Mouse (Mus musculus): ENCODE measurements around the gene Sh3bp4.

The Sh3bp4 gene

DNA sequence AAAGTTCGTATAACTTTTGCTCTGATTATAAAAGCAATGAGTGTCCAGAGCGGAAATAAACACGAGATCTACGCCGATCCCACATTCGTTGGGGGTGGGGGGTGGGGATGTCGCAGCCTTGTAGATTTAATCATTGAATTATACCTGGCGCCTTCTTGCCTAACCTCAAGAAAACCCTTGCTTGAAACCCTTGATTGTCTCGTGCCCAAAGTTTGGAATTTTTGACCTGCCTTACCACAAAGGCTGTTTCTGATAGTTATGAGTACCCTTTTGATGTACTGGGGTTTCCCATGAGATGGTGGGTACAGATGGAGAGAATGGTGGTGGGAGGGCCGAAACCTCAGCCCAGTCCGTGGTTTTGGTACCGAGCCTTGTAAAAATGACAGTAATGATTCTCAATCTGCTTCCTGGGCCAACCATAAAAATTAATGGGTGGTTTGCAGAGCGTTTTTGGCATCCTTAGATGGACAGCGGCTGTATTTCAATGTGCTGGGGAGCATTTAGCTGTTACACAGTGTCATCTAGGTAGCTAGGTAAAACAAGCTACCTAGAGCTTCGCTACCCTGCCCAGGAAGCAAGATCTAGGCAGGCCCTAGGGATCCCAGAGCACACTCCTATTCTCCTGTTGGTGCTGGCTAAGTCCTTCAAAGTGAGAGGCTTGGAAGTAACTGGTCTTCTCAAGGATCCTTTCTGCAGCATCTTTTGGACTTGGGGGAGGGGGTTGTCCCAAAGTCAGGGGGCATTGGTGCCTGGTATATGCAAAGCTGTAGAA is 1.3 kb downstream of the Sh3bp4 start:
- no peak for DNase-seq

DNA sequence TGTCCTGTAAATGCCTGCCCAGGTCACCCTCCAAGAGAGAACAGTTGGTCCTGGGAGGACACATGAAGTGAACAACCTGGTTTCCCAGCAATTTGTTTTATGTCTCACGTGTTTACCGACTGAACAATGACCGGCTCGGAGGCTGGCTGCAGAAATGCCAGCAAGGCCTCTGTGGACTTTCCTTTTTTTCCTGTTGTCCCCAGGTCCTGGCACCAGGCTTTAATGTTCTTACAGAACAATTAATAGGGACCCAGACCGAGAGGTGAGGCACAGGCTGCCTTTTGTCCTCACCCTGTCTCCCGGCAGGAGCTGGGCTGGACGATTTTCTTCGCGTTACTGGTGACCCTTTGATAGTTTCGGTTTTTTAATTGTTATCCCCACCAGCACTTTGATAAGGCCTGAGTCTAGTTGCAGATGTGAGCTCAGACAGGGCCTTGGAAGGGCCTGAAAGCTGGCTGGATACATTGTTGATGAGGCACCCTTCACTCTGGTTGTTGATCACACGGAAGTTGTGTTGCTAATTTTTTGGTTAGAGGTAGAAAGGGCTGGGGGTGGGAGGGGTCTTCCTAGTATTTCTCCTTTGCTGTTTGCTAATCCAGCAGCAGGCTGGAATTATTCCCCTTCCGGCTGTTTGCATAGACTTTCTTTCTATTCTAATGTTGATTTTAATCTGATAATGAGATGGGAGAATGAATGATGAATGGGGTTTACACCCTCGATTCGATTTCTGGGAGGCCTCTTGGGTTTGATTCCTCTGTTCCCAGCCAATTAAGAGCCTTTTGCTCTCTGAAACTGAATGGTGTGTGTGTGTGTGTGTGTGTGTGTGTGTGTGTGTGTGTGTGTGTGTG is 2.2 kb downstream of the Sh3bp4 start:
- no peak for DNase-seq

DNA sequence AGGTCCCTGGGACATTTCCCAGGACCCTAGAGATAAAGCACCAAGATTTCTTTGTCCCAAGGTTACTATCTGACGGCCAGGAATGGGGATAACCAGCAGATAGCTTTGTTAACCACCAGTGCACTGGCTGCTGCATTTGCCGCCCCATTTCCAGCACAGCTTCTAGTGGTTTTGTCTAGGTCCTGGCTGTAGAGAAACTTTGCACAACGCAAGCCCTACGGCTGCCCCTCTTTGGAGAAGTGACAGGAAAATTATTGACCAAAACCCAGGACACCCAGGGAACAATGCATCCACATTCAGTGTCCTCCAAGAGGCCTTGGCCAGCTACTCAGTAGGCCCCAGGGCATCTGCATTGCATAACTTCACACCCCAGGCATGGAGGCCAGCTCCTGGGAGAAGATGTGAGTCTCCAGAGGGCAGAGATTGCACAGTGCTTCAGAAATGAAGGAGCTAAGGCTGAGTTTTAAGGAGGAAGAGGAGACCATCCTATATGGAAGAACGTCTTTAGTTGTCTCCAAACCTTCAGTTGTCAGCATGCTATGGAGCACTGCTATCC is 3.2 kb downstream of the Sh3bp4 start:
- DNase-seq = no peak

DNA sequence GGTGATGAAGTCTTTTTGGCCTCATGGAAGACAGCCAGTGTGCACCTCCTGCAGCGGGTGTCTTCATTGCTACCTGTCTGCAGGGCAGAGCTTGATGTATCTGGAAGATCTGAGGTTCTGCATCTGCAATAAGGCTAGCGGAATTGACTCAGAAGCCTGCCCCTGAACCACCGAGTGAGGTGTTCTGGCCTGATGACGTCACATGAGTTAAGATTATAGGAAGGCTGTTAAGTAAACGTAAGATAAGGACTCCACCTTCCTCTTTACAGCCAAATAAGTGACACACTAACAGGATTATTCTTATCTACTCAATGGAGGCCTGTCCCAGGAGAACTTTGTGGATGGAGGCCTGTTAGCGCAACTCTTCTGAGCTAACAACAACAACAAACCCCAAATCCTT is 4.5 kb downstream of the Sh3bp4 start:
- no peak for DNase-seq

DNA sequence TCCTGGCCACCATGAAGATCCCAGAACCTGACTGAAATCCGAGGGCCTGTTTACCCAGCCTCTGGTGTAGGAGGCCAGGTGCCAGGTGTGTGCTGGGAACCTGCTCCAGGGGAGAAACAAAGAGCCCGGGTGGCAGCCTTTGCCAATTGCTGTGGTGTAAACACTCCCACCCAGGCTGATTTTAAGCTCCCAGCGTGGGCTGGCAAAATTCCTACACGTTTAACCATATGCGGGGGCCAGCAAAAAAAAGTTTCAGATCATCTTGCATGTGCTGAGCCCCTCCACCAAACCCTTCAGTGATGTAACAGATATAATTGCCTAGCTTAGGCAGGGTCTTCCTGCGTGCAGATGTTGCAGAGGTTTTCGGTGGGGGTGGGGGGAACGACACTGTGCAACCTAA is 4.9 kb downstream of the Sh3bp4 start:
- DNase-seq = no peak

DNA sequence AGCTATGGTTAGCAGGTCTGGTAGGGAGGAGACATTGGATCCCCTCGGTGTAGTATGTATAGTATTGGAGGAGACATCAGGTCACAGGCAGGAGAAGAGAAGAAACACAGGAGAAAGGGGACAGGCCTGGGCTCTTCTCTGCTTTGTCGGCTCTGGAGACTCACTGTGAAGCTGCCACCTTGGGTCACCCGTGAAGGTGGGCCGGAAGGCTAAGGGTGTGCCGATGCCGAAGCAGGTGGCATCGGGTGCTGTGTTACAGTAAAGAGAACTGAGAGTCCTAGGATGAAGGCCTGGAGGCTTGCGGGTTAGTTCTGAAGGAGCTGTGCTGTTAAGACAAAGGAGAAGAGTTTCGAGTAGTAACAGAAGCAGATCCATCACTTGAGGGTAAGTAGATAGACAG is 6.6 kb downstream of the Sh3bp4 start:
- DNase-seq = no peak

DNA sequence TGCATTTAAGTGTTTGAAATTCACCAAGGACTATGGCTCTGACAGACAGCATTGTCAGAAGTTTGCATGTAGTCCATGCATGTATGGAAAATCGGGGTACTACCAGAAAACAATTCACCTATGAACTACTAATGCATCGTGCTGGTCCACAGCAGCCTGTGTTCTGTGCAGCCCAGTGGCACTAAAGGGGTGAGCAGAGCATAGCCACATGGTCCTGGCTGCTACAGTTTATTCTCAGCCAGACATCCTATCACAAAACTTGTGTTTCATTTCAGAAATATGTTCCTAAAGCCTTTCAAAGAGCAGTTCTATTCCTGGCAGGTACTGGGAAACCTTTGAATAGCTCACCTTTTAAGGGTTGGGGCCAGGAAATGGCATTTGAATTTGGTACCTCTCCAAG is 8.0 kb downstream of the Sh3bp4 start:
- DNase-seq = no peak

DNA sequence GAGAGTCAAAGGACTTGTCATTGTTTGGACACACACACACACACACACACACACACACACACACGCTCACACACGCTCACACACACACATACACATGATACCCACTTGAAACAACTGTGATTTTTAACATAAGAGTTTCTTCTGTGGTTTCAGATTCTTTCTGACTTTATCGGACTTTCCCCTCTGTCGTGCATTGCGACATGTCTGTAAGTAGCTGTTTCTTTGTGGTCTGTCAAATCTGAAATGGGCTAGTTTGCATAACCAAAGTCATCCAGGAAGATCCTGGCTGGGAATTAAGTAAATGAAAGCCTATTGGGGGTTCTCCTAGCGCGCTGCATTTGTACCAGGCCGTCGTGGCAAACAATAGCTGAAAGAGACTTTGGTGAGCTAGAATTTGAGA is 8.5 kb downstream of the Sh3bp4 start:
- no peak for DNase-seq

DNA sequence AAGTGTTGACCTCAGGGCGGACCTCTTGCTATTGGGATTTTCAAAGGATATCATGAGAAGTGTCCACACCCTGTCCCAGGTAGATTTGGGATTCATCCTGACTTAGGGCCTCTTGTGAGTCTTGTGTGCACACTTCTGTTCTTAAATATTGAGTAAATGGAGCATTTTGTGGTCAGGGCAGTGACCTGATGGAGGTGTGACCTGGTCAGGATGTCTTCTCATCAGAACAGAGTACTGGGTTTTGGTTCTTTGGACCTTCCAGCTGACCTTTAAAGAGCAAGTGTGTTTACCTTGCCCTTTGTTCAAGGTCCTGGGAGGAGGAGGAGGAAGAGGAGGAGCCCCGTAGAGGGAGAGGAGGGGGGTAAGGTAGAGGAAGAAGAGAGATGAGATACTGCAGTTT is 9.0 kb downstream of the Sh3bp4 start:
- DNase-seq = no peak

DNA sequence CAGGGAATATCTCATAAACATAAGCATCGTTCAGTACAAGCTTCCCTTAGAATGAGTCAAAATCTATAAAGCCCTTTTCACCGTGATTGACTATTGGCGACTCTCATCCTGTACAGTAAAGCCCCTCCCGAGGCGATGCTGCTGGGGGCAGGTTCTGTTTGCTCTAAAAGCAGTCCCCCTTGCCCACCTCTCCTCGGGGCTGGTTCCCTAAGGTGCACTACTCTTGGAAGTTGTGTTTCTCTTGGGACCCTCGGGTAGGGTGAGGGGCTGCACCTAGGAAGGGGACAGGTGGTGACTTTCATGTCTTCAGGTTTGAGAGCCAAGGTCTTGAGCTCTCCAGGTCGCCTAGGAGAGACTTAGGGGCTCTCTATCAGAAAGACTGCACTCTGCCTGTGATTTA is 10.2 kb downstream of the Sh3bp4 start:
- no peak for DNase-seq

DNA sequence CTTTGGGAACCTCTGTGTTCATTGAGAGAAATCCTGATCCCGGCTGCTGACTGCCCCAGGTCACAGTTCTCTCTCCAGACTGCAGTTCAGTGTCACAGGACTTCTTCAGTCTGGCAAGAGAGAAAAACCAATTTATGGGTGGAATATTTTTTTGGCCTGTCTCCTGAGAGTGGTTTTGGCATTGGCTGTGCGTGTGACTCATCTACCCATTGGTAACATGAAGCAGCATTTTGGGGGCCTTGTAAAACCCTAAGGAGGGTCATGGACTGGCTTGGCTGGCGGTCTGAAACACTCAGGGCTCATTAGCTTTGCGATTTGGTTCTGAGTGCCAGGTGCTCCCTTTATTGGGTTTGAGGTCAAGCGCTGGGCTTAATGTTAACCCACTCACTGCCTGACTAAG is 10.6 kb downstream of the Sh3bp4 start:
- no peak for DNase-seq

DNA sequence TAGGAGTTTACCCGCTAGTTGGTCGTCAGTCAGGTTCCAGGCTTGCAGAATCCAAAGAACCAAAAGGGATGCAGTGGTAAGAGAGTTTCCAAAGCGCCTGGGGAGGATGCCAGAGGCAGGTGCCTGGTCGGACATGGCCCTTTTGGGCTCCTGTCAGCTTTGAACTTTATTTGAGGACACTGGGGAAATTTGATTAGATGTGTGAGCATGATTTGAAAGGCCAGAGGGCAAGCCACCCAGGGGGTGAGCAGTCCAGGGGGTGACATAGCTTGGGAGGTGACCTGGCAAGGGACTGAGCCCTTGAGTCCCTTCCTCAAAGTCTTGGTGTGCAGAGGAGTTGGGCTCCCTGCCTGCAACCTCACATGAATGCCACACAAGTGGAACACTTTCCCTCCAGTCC is 11.2 kb downstream of the Sh3bp4 start:
- DNase-seq = no peak

DNA sequence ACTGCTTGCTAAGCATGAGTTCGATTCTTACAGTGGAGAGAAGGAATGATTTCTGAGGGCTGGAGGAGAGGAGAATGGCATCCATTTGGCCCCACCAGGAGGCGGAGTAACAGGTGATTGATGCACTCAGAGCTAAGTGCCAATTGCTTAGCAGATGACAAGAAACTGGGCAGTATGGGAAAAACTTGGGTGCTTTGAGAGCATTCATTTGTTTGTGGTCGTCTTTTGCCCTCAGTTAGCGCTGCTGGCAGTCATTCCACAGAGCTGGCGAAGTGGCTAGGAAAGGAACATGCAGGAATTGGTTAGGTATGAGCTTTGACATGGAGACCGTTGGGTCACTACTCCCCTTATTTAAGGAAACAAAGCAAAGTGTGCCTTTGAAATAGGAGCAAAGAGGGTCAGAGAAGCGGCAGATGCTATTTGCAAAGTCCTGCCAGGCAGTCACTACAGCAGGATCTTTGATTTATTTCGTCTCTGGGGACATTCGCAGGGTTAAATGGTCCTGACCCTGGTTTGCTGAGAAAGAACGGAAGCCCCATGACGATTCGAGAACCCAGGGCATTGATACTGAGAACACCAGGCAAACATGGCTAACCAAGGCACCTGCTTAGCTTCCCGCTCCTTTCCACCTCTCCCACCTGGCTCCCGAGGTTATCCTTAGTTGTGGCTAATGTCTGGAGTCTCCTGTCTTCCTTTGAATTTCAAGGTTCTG is 12.1 kb downstream of the Sh3bp4 start:
- DNase-seq = no peak

DNA sequence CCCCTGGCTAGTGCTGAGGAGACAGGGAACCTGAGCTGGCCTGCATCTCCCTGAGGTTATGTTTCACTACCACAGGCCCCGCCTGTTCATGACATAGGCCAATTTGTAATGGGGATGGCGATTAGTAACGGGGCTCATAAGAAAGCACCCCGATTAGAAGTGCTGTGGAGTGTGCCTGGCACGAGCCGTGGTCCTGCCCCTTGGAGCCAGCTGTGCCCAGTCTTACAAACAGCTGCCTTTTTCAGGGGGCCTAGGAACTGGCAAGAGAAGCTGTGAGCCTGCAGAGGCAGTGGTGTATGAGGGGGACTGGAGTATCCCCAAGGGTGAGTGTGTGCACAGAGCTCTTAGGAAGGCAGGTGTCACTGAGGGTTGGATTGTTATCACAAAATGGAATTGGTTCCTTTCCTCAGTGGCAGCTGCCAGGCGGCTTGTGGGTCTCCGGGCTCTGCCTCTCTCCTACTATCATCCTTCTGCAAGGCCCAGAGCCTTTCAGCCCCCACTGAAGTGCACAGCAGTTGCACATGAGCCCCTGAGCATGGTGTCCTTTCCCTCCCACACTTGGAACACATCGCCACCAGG is 16.4 kb downstream of the Sh3bp4 start:
- no peak for DNase-seq

DNA sequence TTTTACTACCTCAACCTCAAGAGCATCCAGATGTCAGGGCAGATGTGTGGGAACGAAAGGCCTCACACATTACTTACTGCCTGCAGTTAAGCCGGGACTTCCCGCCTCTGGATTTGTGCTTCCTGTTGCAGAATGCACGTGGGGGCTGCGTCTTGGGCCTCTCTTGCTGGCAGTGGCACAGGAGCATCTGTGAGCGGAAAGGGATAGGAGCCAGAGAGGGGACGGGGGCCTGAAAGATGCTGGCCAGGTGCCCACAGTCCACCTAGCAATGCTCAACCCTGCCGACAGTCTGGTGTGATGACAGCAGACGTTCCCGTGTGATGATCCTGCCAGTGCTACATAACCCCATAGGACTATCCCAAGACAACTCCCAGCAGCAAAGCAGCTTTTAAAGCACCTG is 17.9 kb downstream of the Sh3bp4 start:
- no peak for DNase-seq

DNA sequence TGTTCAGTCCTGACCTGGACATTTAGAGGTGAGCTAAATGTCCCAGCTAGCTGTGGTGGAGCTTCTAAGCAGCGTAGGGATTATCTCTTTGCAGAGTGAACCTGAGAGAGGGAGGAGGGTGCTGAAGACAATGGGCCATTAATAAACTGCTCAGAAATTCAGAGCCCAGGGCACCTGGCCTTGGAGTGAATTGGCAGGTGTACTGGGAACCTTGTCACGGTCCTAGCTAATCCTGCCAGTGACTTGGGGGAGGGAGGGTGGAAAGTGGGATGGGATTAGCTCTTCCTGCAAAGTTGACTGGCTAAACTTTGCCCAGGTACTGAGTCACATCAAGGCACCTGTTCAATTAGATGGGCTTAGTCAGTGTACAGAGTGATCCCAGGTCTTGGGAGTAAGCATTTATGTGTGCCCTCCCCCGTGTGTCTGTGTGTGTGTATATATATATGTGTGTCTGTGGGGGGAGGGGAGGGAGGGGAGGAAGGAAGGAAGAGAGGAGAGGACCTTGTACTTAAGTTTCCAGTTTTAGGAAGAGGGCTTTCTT is 18.6 kb downstream of the Sh3bp4 start:
- no peak for DNase-seq

DNA sequence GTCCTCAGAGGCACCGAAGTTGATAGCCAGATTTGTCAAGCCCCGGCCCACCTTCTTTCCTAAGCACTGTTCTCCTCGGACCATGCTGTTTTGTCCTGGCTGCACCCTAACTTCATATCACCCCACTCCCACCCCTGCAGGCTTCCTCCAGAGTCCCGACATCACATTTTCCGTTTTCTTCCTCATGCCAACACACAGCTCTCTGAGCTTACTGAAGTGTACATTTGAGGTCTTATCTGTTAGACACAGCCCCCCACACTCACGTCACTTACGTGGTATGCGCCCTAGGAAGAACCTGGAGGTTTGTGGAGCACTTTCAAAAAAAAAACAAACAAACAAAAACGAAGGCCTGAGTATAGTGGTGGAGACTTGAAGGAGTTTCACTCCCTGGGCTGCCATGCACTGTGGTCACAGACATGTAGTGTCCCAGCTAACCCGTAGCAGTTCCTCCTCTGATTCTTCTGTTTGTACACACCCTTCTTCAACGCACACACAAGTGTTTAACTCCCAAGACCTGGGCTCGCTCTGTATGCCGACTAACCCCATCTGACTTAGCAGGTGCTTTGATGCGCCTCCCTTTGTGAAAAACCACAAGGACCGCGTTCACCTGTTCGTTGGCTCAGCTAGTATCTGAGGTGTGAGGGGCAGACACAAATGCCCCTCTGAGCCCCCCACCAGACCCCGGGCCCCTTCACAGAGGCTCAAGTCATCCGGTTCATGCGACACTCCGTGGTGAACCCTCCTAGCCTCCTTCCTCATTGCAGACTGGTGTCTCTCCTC is 19.8 kb downstream of the Sh3bp4 start:
- DNase-seq = no peak

DNA sequence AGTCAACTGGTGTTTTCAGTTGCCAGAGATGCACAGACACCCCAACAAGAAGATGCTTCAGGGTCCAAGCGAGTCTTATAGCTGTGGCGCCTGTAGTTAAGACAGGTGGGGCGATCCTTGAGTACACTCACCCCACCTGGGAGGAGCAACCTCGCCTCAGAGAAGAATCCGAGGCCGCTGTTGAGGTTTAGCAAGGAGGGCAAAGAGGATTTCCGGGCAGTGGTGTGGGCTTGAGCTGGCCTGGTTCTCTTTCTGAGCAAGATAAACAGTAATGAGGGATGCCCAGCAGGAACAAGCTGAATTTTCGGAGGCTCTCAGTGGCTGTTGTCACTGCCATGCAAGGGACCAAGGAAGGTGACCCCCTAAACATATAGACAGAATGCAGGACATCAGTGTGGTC is 20.5 kb downstream of the Sh3bp4 start:
- no peak for DNase-seq

DNA sequence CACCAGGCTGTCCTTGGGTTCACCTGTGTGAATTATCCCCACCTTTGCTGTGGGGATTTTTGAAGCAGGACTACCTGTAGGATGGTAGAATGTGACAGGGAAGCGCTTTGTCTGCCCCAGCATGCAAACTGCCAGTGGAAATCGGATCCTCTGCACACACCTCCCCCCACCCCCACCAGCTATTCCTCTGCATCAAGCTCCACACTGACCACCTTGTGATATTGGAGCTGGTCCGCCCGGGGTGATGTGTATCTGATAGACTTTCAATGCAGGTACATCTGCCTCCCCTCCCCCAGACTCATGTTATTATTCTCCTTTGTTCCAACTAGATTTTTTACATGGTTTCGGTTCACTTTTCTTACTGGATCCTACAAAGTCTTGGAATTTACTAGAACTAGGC is 21.8 kb downstream of the Sh3bp4 start:
- DNase-seq = no peak

DNA sequence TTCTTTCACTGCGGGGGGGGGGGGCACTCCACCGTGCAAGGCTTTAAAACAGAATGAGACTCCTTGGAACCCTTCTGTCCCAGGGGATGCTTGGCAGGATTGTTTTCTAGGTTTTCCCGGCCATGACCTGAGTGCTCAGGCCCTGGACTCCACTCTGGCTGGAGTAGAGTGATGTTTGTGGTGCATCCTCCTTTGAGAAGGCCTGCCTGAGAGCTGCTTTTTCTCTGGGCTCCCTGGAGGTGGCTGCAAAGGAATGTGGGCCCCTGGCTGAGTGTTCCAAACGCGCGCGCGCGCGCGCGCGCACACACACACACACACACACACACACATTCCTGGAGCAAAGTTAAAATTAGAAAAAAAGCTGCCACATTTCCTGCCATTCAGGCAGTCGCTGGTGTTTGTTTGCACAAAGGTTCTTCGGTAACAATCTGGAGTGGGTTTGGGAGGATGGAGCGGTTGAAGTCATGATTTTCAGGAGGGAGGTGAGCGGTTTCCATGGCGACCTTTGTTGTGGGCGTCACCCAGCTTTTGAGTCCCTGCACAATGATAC is 22.3 kb downstream of the Sh3bp4 start:
- no peak for DNase-seq

DNA sequence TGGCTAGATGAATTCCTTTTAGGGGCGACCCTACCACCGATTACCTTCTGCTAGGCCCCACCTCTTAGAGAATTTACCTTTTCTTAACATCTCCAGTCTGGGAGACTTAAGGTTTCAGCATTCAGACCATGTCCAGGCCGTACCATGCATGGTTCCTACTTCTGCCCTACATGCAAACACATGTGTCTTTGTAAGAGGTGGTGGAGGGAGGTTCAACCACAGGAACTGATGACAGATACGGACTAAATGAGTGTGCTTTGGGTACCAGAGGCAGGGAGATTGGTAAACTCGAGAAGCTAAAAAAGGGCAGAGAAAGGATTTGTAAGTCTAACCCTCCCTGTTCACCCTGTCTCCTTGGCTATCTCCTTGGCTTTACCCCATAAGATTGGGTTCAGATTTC is 23.5 kb downstream of the Sh3bp4 start:
- DNase-seq = no peak

DNA sequence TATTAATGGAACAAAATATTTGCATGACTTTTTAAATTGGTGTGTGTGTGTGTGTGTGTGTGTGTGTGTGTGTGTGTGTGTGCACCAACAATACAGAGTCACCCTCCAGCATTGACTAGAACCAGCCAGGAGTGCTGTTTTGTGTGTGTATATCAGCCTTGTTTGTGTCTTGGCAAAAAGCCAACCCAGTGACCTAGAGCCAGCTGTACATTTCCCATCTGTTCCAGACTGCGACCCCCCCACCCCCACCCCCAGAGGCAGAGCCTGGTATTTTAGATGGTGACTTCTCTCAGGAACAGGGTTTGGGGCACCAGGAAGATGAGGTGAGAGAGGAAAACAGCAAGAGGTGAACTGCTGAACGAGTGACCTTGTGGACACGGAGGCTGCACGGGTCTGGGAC is 24.2 kb downstream of the Sh3bp4 start:
- DNase-seq = no peak
